Mouse (Mus musculus): ENCODE measurements at regions not wholly inside any gene's neighbourhood (a gene's known extent, or its start where the extent isn't known, plus 50 kb on each side); places are given as distances from the start of the nearest gene placed in this dataset.

DNA sequence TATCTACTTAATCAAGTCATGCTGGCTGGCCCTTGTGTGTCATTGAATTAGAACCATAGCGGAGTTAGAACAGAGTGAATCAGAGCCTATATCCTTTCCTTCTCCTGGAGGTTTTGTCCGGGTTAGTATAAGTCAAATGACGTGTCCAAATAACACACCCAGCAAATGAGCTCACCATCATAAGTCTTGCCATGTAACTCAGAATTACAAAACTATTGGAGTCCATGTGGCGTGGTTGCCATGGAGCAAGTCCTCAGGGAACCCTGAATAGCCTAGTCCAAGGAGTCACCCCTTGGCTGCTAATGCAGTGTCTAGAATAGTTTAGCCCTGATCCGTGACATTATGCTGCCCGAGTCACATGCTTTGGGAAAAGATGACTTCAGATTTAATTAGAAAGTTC, 57.7 kb upstream of the Ugp2 start:
- H3K9me3 ChIP-seq (ENCODE audit: low read length) = no peaks in the 10 kb centered on the region
- no peak overlapping the region for H3K4me2 ChIP-seq (ENCODE audit: low read depth, low read length)
- no peak for TF ChIP-seq CTCF (IDR thresholded peaks at IDR 0.05; ENCODE audit: low read depth)
- no peaks in the 10 kb centered on the region for H3K4me1 ChIP-seq (ENCODE audit: insufficient read depth, low read length)
- no peaks in the 10 kb centered on the region for H3K27me3 ChIP-seq (ENCODE audit: insufficient read depth, low read length)
- no peak overlapping the region for H3K9ac ChIP-seq (replicated peaks; ENCODE audit: low read length)
- DNase-seq (ENCODE audit: low spot score) = no peak
- WGBS = 65% methylated on average over 6 of the region's 6 CpGs
- H3K27ac ChIP-seq = no peak overlapping the region
- H3K36me3 ChIP-seq (ENCODE audit: insufficient read depth, low read length) = no peaks in the 10 kb centered on the region
- peak; percentile 56; the same call in 1 of the 2 replicates for ATAC-seq
- H3K4me3 ChIP-seq (ENCODE audit: low read length) = no peak overlapping the region

DNA sequence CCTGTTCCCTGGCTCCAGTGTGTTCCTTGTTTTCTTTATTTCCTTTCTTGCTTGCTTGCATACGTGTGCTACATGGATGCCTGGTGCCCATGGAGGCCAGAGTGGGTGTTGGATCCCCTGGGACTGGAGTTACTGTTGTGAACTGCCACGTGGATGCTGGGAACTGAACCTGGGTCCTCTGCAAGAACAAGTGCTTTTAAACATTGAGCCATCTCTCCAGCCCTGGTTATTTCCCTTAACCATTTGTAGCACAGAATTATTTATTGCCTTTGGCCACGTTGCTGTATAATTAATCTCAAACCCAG, 57.0 kb upstream of the Ugp2 start:
- DNase-seq (ENCODE audit: low spot score) = no peak
- no peak for ATAC-seq
- H3K9ac ChIP-seq (replicated peaks; ENCODE audit: low read length) = no peak overlapping the region
- no peaks in the 10 kb centered on the region for H3K9me3 ChIP-seq (ENCODE audit: low read length)
- H3K36me3 ChIP-seq (ENCODE audit: insufficient read depth, low read length) = no peaks in the 10 kb centered on the region
- no peaks in the 10 kb centered on the region for H3K27me3 ChIP-seq (ENCODE audit: insufficient read depth, low read length)
- no peak overlapping the region for H3K4me3 ChIP-seq (ENCODE audit: low read length)
- no peak overlapping the region for H3K27ac ChIP-seq
- H3K4me1 ChIP-seq (ENCODE audit: insufficient read depth, low read length) = no peaks in the 10 kb centered on the region
- no peak overlapping the region for H3K4me2 ChIP-seq (ENCODE audit: low read depth, low read length)
- no peak for TF ChIP-seq CTCF (IDR thresholded peaks at IDR 0.05; ENCODE audit: low read depth)
- 72% methylated on average over 3 of the region's 3 CpGs for WGBS

DNA sequence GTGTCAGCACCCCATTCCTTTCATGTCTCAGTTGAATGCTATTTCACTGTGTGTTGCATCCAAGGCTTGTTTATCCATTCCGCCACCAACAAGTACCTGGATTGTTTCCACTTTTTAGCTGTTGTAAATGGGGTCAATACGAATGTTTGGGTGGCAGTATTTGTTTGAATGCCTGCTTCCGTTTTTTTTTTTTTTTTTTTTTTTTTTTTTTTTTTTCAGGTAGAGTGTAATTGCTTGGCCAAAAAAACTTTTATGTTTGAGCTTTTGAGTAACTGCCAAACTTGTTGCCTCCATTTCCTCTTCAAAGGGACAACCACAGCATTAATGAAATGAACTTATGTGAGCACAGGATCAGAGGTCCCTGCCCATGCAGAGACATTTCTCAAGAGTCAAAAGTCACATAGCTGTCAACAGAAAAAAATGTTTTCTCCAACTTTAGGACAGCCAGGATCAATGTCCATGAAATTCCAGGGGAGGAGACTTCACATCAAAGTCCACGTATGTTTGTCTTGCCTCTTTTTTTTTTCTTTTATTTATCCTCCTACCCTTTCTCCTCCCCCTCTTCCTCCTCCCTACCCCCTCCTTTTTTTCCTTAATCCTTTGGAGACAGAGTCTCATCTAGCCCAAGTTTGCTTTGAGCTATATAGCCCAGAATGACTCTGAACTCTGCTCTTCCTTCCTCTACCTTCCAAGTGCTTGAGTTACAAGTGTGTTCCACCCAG, 56.5 kb upstream of the Ugp2 start:
- ATAC-seq (no peak), DNase-seq (ENCODE audit: low spot score) (no peak)
- no peak overlapping the region for H3K9ac ChIP-seq (replicated peaks; ENCODE audit: low read length)
- no peaks in the 10 kb centered on the region for H3K4me1 ChIP-seq (ENCODE audit: insufficient read depth, low read length)
- no peak overlapping the region for H3K4me3 ChIP-seq (ENCODE audit: low read length)
- H3K4me2 ChIP-seq (ENCODE audit: low read depth, low read length) = no peak overlapping the region
- no peaks in the 10 kb centered on the region for H3K27me3 ChIP-seq (ENCODE audit: insufficient read depth, low read length)
- H3K36me3 ChIP-seq (ENCODE audit: insufficient read depth, low read length) = no peaks in the 10 kb centered on the region
- no peak for TF ChIP-seq CTCF (IDR thresholded peaks at IDR 0.05; ENCODE audit: low read depth)
- WGBS = 60% methylated on average over 4 of the region's 4 CpGs
- no peaks in the 10 kb centered on the region for H3K9me3 ChIP-seq (ENCODE audit: low read length)
- no peak overlapping the region for H3K27ac ChIP-seq

DNA sequence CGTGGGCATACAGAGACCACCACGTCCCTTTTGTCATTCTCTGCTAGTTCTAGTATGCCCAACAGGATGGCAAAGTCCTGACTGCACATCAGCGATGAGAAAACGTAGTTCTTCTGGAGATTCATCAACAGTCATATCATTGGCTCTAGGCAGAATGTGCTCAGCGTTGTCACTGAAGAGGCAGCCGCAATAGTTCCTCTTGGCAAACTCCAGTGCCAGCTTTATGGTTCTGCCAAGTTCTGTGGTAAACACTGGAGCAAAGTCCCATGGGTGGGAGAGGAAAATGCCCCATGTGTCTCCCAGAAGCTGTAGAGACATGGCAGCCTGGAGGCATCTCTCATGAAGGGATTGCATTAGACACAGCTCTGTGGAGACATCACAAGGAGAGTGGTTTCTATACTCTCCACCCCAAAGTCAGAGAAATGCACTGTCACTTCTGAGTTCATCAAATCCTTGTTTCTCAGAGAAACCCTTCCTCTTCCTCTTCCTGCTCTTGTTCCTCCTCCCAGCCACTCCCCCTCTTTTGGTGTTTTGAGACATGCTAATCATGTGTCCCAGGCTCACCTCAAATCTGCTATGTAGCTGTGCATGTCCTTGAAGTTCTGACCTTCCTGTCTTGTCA, 54.6 kb upstream of the Ugp2 start:
- H3K4me2 ChIP-seq (ENCODE audit: low read depth, low read length) = no peak overlapping the region
- no peaks in the 10 kb centered on the region for H3K4me1 ChIP-seq (ENCODE audit: insufficient read depth, low read length)
- DNase-seq (ENCODE audit: low spot score) (peak; percentile 3), ATAC-seq (no peak)
- no peaks in the 10 kb centered on the region for H3K9me3 ChIP-seq (ENCODE audit: low read length)
- no peak for TF ChIP-seq CTCF (IDR thresholded peaks at IDR 0.05; ENCODE audit: low read depth)
- no peaks in the 10 kb centered on the region for H3K36me3 ChIP-seq (ENCODE audit: insufficient read depth, low read length)
- 71% methylated on average over 6 of the region's 6 CpGs for WGBS
- H3K27me3 ChIP-seq (ENCODE audit: insufficient read depth, low read length) = no peaks in the 10 kb centered on the region
- no peak overlapping the region for H3K9ac ChIP-seq (replicated peaks; ENCODE audit: low read length)
- no peak overlapping the region for H3K4me3 ChIP-seq (ENCODE audit: low read length)
- H3K27ac ChIP-seq = no peak overlapping the region

DNA sequence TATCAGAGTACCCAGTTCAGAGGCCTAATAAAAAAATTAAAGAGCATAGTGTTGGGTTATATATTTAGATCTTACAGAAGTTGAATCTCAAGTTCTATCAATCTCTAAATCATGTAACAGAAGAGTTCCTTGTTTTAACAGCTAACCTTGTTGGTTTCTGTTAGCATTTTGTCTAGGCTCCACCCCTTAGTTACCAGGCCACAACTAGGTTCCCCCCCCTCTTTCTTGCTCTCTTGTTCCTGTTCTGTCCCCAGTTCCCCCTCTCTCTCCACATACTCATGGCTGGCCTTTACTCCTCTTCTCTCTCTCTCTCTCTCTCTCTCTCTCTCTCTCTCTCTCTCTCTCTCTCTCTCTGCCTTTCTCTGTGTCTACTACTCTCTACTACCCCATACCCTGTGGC, 53.3 kb upstream of the Ugp2 start:
- H3K4me3 ChIP-seq (ENCODE audit: low read length) = no peak overlapping the region
- no peaks in the 10 kb centered on the region for H3K4me1 ChIP-seq (ENCODE audit: insufficient read depth, low read length)
- TF ChIP-seq CTCF (IDR thresholded peaks at IDR 0.05; ENCODE audit: low read depth) = no peak
- no peak overlapping the region for H3K4me2 ChIP-seq (ENCODE audit: low read depth, low read length)
- ATAC-seq (no peak), DNase-seq (ENCODE audit: low spot score) (no peak)
- no peaks in the 10 kb centered on the region for H3K36me3 ChIP-seq (ENCODE audit: insufficient read depth, low read length)
- H3K9ac ChIP-seq (replicated peaks; ENCODE audit: low read length) = no peak overlapping the region
- H3K27me3 ChIP-seq (ENCODE audit: insufficient read depth, low read length) = no peaks in the 10 kb centered on the region
- H3K9me3 ChIP-seq (ENCODE audit: low read length) = no peaks in the 10 kb centered on the region
- no peak overlapping the region for H3K27ac ChIP-seq

DNA sequence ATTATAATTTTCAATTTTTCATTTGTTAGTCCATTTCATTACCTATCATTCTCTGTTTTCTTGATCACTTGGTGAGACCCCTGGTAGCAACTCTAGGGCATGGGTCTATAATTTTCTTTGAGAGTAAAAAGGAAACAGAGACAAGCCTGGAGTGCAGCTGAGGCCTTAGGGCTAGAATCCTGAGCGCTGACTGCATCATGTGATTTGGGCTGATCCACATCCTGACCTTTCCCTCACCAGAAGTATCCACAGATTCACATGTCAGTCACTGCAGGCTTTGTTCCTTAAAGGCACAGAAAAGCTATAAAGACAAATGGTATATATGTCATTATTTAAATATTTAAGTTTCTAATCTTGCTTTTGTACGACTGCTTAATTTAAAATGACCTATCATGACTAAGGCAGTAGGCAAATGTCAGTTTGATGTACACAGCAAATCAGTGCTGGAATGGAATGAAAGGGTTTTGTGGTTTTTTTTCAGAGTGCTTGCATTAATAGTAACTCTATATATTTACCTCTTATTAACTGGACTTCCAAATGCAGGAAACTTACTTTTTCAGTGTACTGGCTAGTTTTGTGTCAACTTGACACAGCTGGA, 51.4 kb upstream of the Ugp2 start:
- Histone ChIP-seq H3K36me3 (ENCODE audit: insufficient read depth, low read length) (no peaks in the 10 kb centered on the region), H3K9ac (replicated peaks; ENCODE audit: low read length) (no peak overlapping the region), H3K4me1 (ENCODE audit: insufficient read depth, low read length) (no peaks in the 10 kb centered on the region), H3K4me3 (ENCODE audit: low read length) (no peak overlapping the region), H3K27ac (no peak overlapping the region), H3K27me3 (ENCODE audit: insufficient read depth, low read length) (no peaks in the 10 kb centered on the region), H3K4me2 (ENCODE audit: low read depth, low read length) (no peak overlapping the region), H3K9me3 (ENCODE audit: low read length) (no peaks in the 10 kb centered on the region)
- 70% methylated on average over 2 of the region's 2 CpGs for WGBS
- ATAC-seq (no peak), DNase-seq (ENCODE audit: low spot score) (no peak)
- TF ChIP-seq CTCF (IDR thresholded peaks at IDR 0.05; ENCODE audit: low read depth) = no peak
